Mouse (Mus musculus): ENCODE measurements around the gene Snx27.

DNA sequence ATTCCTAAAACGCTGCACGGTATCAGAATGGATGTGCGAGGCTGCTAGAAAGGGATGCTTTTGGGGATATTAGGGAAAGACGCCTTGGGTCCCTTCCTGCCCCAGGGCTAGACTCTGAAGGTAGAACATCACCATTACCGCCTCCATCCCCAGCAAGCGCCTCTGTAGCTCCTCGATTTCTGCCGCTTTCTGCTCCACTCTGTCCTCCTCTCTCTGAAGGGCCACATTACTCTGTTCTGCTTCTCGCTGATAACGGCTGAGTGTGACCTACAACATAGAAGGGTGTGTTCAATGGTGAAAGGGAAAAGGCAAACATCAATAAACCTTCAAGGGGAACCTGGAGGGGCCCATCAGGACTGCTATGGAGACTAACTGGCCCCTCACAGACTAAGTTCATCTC lies 40.0 kb upstream of the Snx27 start:
- TF ChIP-seq ZC3H11A (IDR thresholded peaks at IDR 0.05; ENCODE audit: borderline replicate concordance, low read depth, low read length) (no peak), CHD2 (IDR thresholded peaks at IDR 0.05; ENCODE audit: low read depth, low read length) (no peak), HCFC1 (IDR thresholded peaks at IDR 0.05; ENCODE audit: borderline replicate concordance, insufficient read depth, low read length) (no peak), ZNF384 (IDR thresholded peaks at IDR 0.05; ENCODE audit: low read depth, low read length) (no peak), MAFK (IDR thresholded peaks at IDR 0.05; ENCODE audit: insufficient read depth, low read depth, low read length) (no peak)

Data from ES-E14 (cell line).